Mouse (Mus musculus) spleen, adult 18-20 months (tissue): Measurements from ENCODE around the gene Adprm.
"Not testable (repeated sequence)": the region's sequence is repeated elsewhere in the genome, so short reads cannot be mapped to it uniquely, and the experiment has no call there.

Source experiments
- DNase-seq, 2 experiments: peaks; one replicate each; pipeline ENCODE4 v3.0.0; 2022; ENCODE audit warnings: mixed read lengths in 2 of 2

The Adprm gene

GRCm38 (mm10) chr11:67075036-67075435 lies 22.6 kb upstream of the Adprm start:
- no peak for DNase-seq

GRCm38 (mm10) chr11:67072615-67073130 lies 20.3 kb upstream of the Adprm start:
- no peak for DNase-seq

- DNase-seq: no peak
These were observed 15.3 kb upstream of the Adprm start for GRCm38 (mm10) chr11:67067741-67068140.

GRCm38 (mm10) chr11:67062726-67063125 lies 10.3 kb upstream of the Adprm start:
- DNase-seq: no peak

- DNase-seq: no peak
These were observed 8.9 kb upstream of the Adprm start for GRCm38 (mm10) chr11:67061311-67061710.

GRCm38 (mm10) chr11:67054754-67055365 lies 2.5 kb upstream of the Adprm start:
- DNase-seq: no peak

GRCm38 (mm10) chr11:67051676-67052320 lies 596 bp downstream of the Adprm start:
- no peak for DNase-seq

GRCm38 (mm10) chr11:67049256-67049655 lies 3.1 kb downstream of the Adprm start:
- no peak for DNase-seq

- no peak for DNase-seq
These were observed 3.9 kb downstream of the Adprm start for GRCm38 (mm10) chr11:67048496-67048895.

- no peak for DNase-seq
These were observed 5.2 kb downstream of the Adprm start for GRCm38 (mm10) chr11:67047199-67047598.

- DNase-seq: no peak
These were observed 7.4 kb downstream of the Adprm start for GRCm38 (mm10) chr11:67044959-67045358.

- no peak for DNase-seq
These were observed 9.4 kb downstream of the Adprm start for GRCm38 (mm10) chr11:67043007-67043406.

GRCm38 (mm10) chr11:67040483-67040882 lies 11.9 kb downstream of the Adprm start:
- DNase-seq: no peak

- no peak for DNase-seq
These were observed 12.6 kb downstream of the Adprm start for GRCm38 (mm10) chr11:67039799-67040198.

- DNase-seq: no peak
These were observed 15.5 kb downstream of the Adprm start for GRCm38 (mm10) chr11:67036892-67037291.

- DNase-seq: no peak
These were observed 16.2 kb downstream of the Adprm start for GRCm38 (mm10) chr11:67036229-67036628.

GRCm38 (mm10) chr11:67034775-67035485 lies 17.5 kb downstream of the Adprm start:
- no peak for DNase-seq

- DNase-seq: no peak
These were observed 20.8 kb downstream of the Adprm start for GRCm38 (mm10) chr11:67031603-67031915.

- no peak for DNase-seq
These were observed 21.3 kb downstream of the Adprm start for GRCm38 (mm10) chr11:67030904-67031602.

- DNase-seq: peak; percentile 90 to 91
These were observed 27.4 kb downstream of the Adprm start, which contains the start of gene Tmem220 for GRCm38 (mm10) chr11:67024867-67025477. Gene Tmem220 (plus strand): TSS chr11:67025154.

GRCm38 (mm10) chr11:67023802-67024340 lies 28.5 kb downstream of the Adprm start:
- DNase-seq: no peak

GRCm38 (mm10) chr11:67023191-67023590 lies 29.2 kb downstream of the Adprm start:
- DNase-seq: not testable (repeated sequence)
